Mouse (Mus musculus): Measurements from ENCODE around the gene Svs5.
"Not testable (repeated sequence)": the region's sequence is repeated elsewhere in the genome, so short reads cannot be mapped to it uniquely, and the experiment has no call there.

GRCm38 (mm10) chr2:164316451-164316850 is 16.1 kb upstream of the Svs5 start, which contains the start of gene Svs6:
- not testable (repeated sequence) for TF ChIP-seq GATA1, TAL1 (IDR thresholded peaks at IDR 0.05; ENCODE audit: low read length)
